Mouse (Mus musculus) heart, adult 11 months (tissue): ENCODE measurements around the gene Bysl.

Source experiments
- DNase-seq: peaks from one replicate; pipeline ENCODE4 v3.0.0; 2022

Gene Bysl

GRCm38 (mm10) chr17:47618556-47619311, 7.4 kb upstream of the Bysl start:
- DNase-seq = no peak

- no peak for DNase-seq
Observed at GRCm38 (mm10) chr17:47617605-47618307, 6.5 kb upstream of the Bysl start.

GRCm38 (mm10) chr17:47616652-47617051, 5.4 kb upstream of the Bysl start:
- peak; percentile 84 for DNase-seq

GRCm38 (mm10) chr17:47616119-47616518, 4.8 kb upstream of the Bysl start:
- DNase-seq = peak; percentile 86

- peak; percentile 92 for DNase-seq
Observed at GRCm38 (mm10) chr17:47614018-47614417, 2.7 kb upstream of the Bysl start.

GRCm38 (mm10) chr17:47611661-47611982, 330 bp upstream of the Bysl start:
- no peak for DNase-seq

GRCm38 (mm10) chr17:47609182-47609581, 2.1 kb downstream of the Bysl start:
- no peak for DNase-seq

GRCm38 (mm10) chr17:47606220-47606619, 5.1 kb downstream of the Bysl start:
- no peak for DNase-seq

- DNase-seq = peak; percentile 89
Observed at GRCm38 (mm10) chr17:47602289-47602688, 9.0 kb downstream of the Bysl start.

GRCm38 (mm10) chr17:47601389-47601755, 9.9 kb downstream of the Bysl start:
- peak; percentile 91 for DNase-seq

- peak; percentile 88 for DNase-seq
Observed at GRCm38 (mm10) chr17:47600601-47601388, 10.5 kb downstream of the Bysl start.

GRCm38 (mm10) chr17:47599511-47600297, 11.6 kb downstream of the Bysl start:
- peak; percentile 97 for DNase-seq

GRCm38 (mm10) chr17:47598580-47599304, 12.6 kb downstream of the Bysl start:
- DNase-seq = peak; percentile 94

- peak; percentile 95 for DNase-seq
Observed at GRCm38 (mm10) chr17:47597838-47598579, 13.3 kb downstream of the Bysl start.

- DNase-seq = peak; percentile 93
Observed at GRCm38 (mm10) chr17:47597261-47597660, 14.0 kb downstream of the Bysl start.

GRCm38 (mm10) chr17:47596839-47597164, 14.5 kb downstream of the Bysl start:
- DNase-seq = peak; percentile 95

- peak; percentile 95 for DNase-seq
Observed at GRCm38 (mm10) chr17:47596162-47596838, 15.0 kb downstream of the Bysl start.

GRCm38 (mm10) chr17:47595248-47596161, 15.8 kb downstream of the Bysl start:
- DNase-seq = peak; percentile 99

- no peak for DNase-seq
Observed at GRCm38 (mm10) chr17:47594969-47595247, 16.4 kb downstream of the Bysl start.
